Mouse (Mus musculus) heart, postnatal 0 days (tissue): ENCODE results near the gene Il12rb1.

Experiments used
- CTCF ChIP-seq: IDR thresholded peaks from 2 replicates; pipeline ENCODE4 v1.5.1; 2016; ENCODE audit warnings: antibody characterized with exemption, control low read depth, low read depth
- EP300 ChIP-seq: IDR thresholded peaks from 2 replicates; pipeline ENCODE4 v1.6.1; 2016; ENCODE audit warnings: antibody characterized with exemption, low read depth

- no peak for TF ChIP-seq EP300
- no peak for TF ChIP-seq CTCF
Observed at GRCm38 (mm10) chr8:70790846-70791245, 17.4 kb upstream of the Il12rb1 start.
